Mouse (Mus musculus): ENCODE measurements at regions not wholly inside any gene's neighbourhood (a gene's known extent, or its start where the extent isn't known, plus 50 kb on each side); places are given as distances from the start of the nearest gene placed in this dataset.

GRCm38 (mm10) chr14:71359581-71359980 lies 759.9 kb upstream of the Fam160b2 start:
- Histone ChIP-seq H3K4me1 (no peaks in the 10 kb centered on the region), H3K9me3 (no peaks in the 10 kb centered on the region), H3K27me3 (no peaks in the 10 kb centered on the region), H3K4me3 (no peak overlapping the region), H3K4me2 (replicated peaks) (no peak overlapping the region), H3K36me3 (no peaks in the 10 kb centered on the region), H3K9ac (replicated peaks) (no peak overlapping the region), H3K27ac (replicated peaks) (no peak overlapping the region)
- WGBS: 78% methylated on average over 1 of the region's 1 CpGs
- ATAC-seq (ENCODE audit: low FRiP score, low read depth): no peak

GRCm38 (mm10) chr14:71338219-71338618 lies 738.6 kb upstream of the Fam160b2 start:
- Histone ChIP-seq H3K4me2 (replicated peaks) (no peak overlapping the region), H3K4me3 (no peak overlapping the region), H3K27me3 (no peaks in the 10 kb centered on the region), H3K36me3 (no peaks in the 10 kb centered on the region), H3K27ac (replicated peaks) (no peak overlapping the region), H3K9me3 (no peaks in the 10 kb centered on the region), H3K4me1 (no peaks in the 10 kb centered on the region), H3K9ac (replicated peaks) (no peak overlapping the region)
- 81% methylated on average over 5 of the region's 5 CpGs for WGBS
- ATAC-seq (ENCODE audit: low FRiP score, low read depth): no peak

- H3K9me3 ChIP-seq: no peaks in the 10 kb centered on the region
- H3K4me2 ChIP-seq (replicated peaks): no peak overlapping the region
- H3K27me3 ChIP-seq: no peaks in the 10 kb centered on the region
- H3K9ac ChIP-seq (replicated peaks): no peak overlapping the region
- H3K36me3 ChIP-seq: no peaks in the 10 kb centered on the region
- no peak overlapping the region for H3K27ac ChIP-seq (replicated peaks)
- 88% methylated on average over 3 of the region's 3 CpGs for WGBS
- no peak for ATAC-seq (ENCODE audit: low FRiP score, low read depth)
- H3K4me1 ChIP-seq: no peaks in the 10 kb centered on the region
- H3K4me3 ChIP-seq: no peak overlapping the region
Measured at GRCm38 (mm10) chr14:71336906-71337305, 737.3 kb upstream of the Fam160b2 start.

GRCm38 (mm10) chr14:71334022-71334421 lies 734.4 kb upstream of the Fam160b2 start:
- Histone ChIP-seq H3K36me3 (no peaks in the 10 kb centered on the region), H3K4me3 (no peak overlapping the region), H3K4me1 (no peaks in the 10 kb centered on the region), H3K9ac (replicated peaks) (no peak overlapping the region), H3K4me2 (replicated peaks) (no peak overlapping the region), H3K27ac (replicated peaks) (no peak overlapping the region), H3K27me3 (no peaks in the 10 kb centered on the region), H3K9me3 (no peaks in the 10 kb centered on the region)
- WGBS: 90% methylated on average over 1 of the region's 1 CpGs
- no peak for ATAC-seq (ENCODE audit: low FRiP score, low read depth)

GRCm38 (mm10) chr14:71329862-71330630 lies 730.4 kb upstream of the Fam160b2 start:
- no peak for ATAC-seq (ENCODE audit: low FRiP score, low read depth)

GRCm38 (mm10) chr14:71327621-71328020 lies 728.0 kb upstream of the Fam160b2 start:
- no peak for ATAC-seq (ENCODE audit: low FRiP score, low read depth)
- H3K27me3 ChIP-seq: no peaks in the 10 kb centered on the region
- no peaks in the 10 kb centered on the region for H3K9me3 ChIP-seq
- H3K27ac ChIP-seq (replicated peaks): no peak overlapping the region
- no peak overlapping the region for H3K9ac ChIP-seq (replicated peaks)
- no peaks in the 10 kb centered on the region for H3K4me1 ChIP-seq
- H3K4me3 ChIP-seq: no peak overlapping the region
- no peak overlapping the region for H3K4me2 ChIP-seq (replicated peaks)
- H3K36me3 ChIP-seq: no peaks in the 10 kb centered on the region

More at GRCm38 (mm10) chr14:71329862-71330630, 730.4 kb upstream of the Fam160b2 start:
- Histone ChIP-seq H3K4me3 (no peak overlapping the region), H3K9me3 (no peaks in the 10 kb centered on the region), H3K27me3 (no peaks in the 10 kb centered on the region), H3K4me1 (no peaks in the 10 kb centered on the region), H3K36me3 (no peaks in the 10 kb centered on the region), H3K9ac (replicated peaks) (no peak overlapping the region), H3K27ac (replicated peaks) (no peak overlapping the region), H3K4me2 (replicated peaks) (no peak overlapping the region)
- 51% methylated on average over 5 of the region's 5 CpGs for WGBS

- no peak overlapping the region for H3K27ac ChIP-seq (replicated peaks)
- H3K36me3 ChIP-seq: no peaks in the 10 kb centered on the region
- no peak overlapping the region for H3K4me3 ChIP-seq
- H3K27me3 ChIP-seq: no peaks in the 10 kb centered on the region
- ATAC-seq (ENCODE audit: low FRiP score, low read depth): no peak
- no peak overlapping the region for H3K9ac ChIP-seq (replicated peaks)
- 93% methylated on average over 2 of the region's 2 CpGs for WGBS
- no peak overlapping the region for H3K4me2 ChIP-seq (replicated peaks)
- H3K9me3 ChIP-seq: no peaks in the 10 kb centered on the region
- H3K4me1 ChIP-seq: no peaks in the 10 kb centered on the region
Measured at GRCm38 (mm10) chr14:71326521-71327105, 727.0 kb upstream of the Fam160b2 start.

GRCm38 (mm10) chr14:71315228-71315627 lies 715.6 kb upstream of the Fam160b2 start:
- H3K9me3 ChIP-seq: no peaks in the 10 kb centered on the region
- no peak overlapping the region for H3K9ac ChIP-seq (replicated peaks)
- H3K36me3 ChIP-seq: no peaks in the 10 kb centered on the region
- ATAC-seq (ENCODE audit: low FRiP score, low read depth): no peak
- WGBS: 69% methylated on average over 3 of the region's 3 CpGs
- no peak overlapping the region for H3K4me2 ChIP-seq (replicated peaks)
- no peaks in the 10 kb centered on the region for H3K4me1 ChIP-seq
- H3K27me3 ChIP-seq: no peaks in the 10 kb centered on the region
- no peak overlapping the region for H3K27ac ChIP-seq (replicated peaks)
- H3K4me3 ChIP-seq: no peak overlapping the region

- Histone ChIP-seq H3K4me1 (no peaks in the 10 kb centered on the region), H3K4me3 (no peak overlapping the region), H3K4me2 (replicated peaks) (no peak overlapping the region), H3K27me3 (no peaks in the 10 kb centered on the region), H3K9me3 (no peaks in the 10 kb centered on the region), H3K36me3 (no peaks in the 10 kb centered on the region), H3K9ac (replicated peaks) (no peak overlapping the region), H3K27ac (replicated peaks) (no peak overlapping the region)
- 72% methylated on average over 6 of the region's 6 CpGs for WGBS
- no peak for ATAC-seq (ENCODE audit: low FRiP score, low read depth)
Measured at GRCm38 (mm10) chr14:71299755-71300154, 700.1 kb upstream of the Fam160b2 start.

GRCm38 (mm10) chr14:71281568-71281967 lies 681.9 kb upstream of the Fam160b2 start:
- Histone ChIP-seq H3K9ac (replicated peaks) (no peak overlapping the region), H3K27ac (replicated peaks) (no peak overlapping the region)

GRCm38 (mm10) chr14:71276309-71276791 lies 676.7 kb upstream of the Fam160b2 start:
- no peak overlapping the region for H3K4me3 ChIP-seq
- H3K36me3 ChIP-seq: no peaks in the 10 kb centered on the region
- peak overlapping the region; percentile 26 for H3K4me2 ChIP-seq (replicated peaks)
- ATAC-seq (ENCODE audit: low FRiP score, low read depth): peak; percentile 79
- no peak overlapping the region for H3K27ac ChIP-seq (replicated peaks)
- WGBS: 14% methylated on average over 12 of the region's 12 CpGs
- peaks cover 11% of the 10 kb centered on the region for H3K4me1 ChIP-seq
- no peak overlapping the region for H3K9ac ChIP-seq (replicated peaks)
- H3K9me3 ChIP-seq: no peaks in the 10 kb centered on the region
- peaks cover 10% of the 10 kb centered on the region; the same call in 1 of the 2 replicates for H3K27me3 ChIP-seq

More at GRCm38 (mm10) chr14:71281568-71281967, 681.9 kb upstream of the Fam160b2 start:
- 81% methylated on average over 14 of the region's 14 CpGs for WGBS
- Histone ChIP-seq H3K36me3 (no peaks in the 10 kb centered on the region), H3K27me3 (peaks cover 3% of the 10 kb centered on the region; the same call in 1 of the 2 replicates), H3K4me3 (no peak overlapping the region), H3K4me2 (replicated peaks) (no peak overlapping the region), H3K9me3 (no peaks in the 10 kb centered on the region), H3K4me1 (peaks cover 2% of the 10 kb centered on the region; the same call in 1 of the 2 replicates)
- ATAC-seq (ENCODE audit: low FRiP score, low read depth): no peak

- WGBS: 100% methylated on average over 2 of the region's 2 CpGs
- no peak overlapping the region for H3K4me2 ChIP-seq (replicated peaks)
- 0 out of 2 replicates have a peak, but pooled peaks cover 7% of the 10 kb centered on the region for H3K27me3 ChIP-seq
- no peak overlapping the region for H3K9ac ChIP-seq (replicated peaks)
- H3K4me1 ChIP-seq: peaks cover 11% of the 10 kb centered on the region
- ATAC-seq (ENCODE audit: low FRiP score, low read depth): no peak
- no peak overlapping the region for H3K4me3 ChIP-seq
- no peaks in the 10 kb centered on the region for H3K9me3 ChIP-seq
- no peaks in the 10 kb centered on the region for H3K36me3 ChIP-seq
- H3K27ac ChIP-seq (replicated peaks): no peak overlapping the region
Measured at GRCm38 (mm10) chr14:71272470-71272869, 672.8 kb upstream of the Fam160b2 start.
